Mouse (Mus musculus) ovary, postnatal 14 days (tissue): ENCODE measurements around the gene Cab39l.

ENCODE experiments used
- DNase-seq: peaks from one replicate; pipeline ENCODE4 v3.0.0; 2022; ENCODE audit warnings: low spot score

Cab39l gene

DNA sequence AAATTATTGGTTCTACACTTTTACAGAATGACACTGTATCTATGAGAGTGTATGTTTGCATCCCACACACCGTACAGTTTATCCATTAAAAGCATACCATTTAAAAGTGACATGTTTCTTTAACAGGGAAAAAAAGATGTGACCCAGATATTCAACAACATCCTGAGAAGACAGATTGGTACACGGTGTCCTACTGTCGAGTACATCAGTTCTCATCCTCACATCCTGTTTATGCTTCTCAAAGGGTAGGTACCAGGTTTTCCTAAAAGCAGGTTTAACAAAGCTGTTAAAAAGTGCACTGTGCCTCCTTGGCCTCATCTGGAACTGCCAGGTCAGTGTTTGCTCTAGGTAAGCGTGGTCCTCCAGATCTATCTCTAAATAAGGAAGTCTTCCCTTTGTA, 65.4 kb downstream of the Cab39l start:
- no peak for DNase-seq

DNA sequence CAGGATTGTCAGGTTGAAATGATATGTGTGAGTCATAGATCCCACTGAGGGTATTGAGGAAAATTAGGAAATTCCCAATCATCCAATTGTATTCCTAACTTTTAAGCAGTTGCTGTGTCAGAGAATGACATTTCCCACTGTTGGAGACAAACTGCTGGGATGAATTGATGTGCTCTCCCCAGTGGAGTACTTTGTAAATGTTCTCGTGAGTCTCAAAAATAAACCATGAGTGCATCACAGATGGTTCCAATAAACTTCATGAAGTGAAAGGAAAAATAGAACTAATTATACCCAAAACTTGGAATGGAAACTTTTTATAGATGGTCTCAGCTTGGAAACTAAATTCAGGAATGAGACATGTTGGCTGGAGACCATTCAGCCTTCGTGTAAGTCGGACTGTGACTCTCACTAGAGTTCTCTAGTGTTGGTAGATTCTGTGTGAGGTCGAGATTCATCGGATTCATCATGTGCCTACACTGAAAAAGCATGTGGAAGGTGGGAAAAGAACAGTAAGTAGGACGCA, 73.2 kb downstream of the Cab39l start:
- DNase-seq: no peak

DNA sequence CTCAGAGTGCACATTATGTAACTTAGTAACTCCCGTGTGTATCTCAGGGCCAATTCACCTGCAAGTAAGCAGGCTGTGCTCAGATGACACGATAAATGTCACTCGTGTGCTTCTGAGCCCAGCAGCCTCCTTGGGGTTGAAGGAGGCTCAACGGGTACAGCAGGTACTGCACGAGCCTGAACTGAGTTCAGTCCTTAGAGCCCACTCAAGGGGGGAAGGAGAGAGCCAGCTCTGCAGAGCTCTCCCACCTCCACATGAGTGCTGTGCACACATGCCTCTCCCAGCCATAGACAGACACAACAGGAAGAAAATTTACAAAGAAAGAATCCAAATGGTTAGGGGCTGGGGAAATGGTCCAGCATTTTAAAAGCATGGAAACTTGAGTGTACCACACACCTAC, 85.1 kb downstream of the Cab39l start:
- no peak for DNase-seq

DNA sequence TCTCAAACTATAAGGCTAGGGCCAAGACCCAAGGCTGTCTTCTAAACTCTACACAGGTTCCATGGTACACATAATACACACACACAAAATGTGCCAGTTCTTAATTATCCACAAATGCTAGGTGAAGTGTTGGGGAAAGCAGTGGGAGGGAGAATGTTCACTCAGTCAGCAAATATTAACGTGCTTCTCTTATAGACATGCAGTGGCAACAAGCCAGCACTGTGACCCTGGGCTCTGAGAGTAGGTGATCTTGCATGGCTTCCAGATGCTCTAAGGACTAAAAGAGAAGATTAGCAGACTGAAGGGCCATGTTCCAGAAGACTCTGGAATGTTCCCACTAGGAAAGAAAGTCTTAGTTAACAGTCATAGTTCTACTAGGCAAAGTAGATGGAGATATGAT, 90.0 kb downstream of the Cab39l start:
- DNase-seq: no peak

DNA sequence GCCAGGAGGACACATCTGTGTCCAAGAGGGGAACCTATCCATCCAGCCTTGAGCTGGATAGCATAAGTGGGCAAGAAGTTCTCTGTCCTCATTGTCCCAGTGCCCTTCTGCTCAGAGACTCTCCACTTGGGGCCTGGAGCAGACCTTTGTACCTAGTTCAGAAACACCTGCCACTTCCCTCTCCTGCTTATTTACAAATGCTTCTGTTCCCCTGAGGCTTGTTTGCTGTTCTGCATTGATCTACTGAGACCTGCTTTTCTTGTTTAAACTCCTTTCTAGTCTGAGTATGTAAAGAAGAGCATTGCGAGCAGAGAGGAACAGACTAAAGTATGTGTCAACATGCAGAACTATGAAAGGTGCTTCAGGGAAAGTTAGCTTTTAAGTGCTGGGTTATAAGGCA, 92.2 kb downstream of the Cab39l start:
- DNase-seq: no peak

DNA sequence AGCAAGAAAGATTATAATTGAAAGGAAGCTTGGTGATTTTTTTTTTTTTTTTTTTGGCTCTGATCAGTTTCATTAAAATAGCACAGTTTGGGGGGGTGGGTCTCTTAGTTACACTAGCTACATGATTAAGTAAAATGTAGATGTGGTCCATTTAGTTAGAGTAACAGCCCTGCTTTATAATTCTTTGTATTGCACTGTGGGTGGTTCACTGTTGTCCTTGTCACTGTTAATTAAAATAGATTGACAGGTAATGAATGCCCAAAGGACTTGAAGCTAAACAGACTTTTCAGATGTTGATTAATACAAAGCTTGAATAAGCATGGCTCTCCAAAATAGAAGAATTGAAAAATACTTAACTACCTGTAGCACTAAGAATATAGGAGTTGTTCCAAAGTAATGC, 93.1 kb downstream of the Cab39l start:
- no peak for DNase-seq

DNA sequence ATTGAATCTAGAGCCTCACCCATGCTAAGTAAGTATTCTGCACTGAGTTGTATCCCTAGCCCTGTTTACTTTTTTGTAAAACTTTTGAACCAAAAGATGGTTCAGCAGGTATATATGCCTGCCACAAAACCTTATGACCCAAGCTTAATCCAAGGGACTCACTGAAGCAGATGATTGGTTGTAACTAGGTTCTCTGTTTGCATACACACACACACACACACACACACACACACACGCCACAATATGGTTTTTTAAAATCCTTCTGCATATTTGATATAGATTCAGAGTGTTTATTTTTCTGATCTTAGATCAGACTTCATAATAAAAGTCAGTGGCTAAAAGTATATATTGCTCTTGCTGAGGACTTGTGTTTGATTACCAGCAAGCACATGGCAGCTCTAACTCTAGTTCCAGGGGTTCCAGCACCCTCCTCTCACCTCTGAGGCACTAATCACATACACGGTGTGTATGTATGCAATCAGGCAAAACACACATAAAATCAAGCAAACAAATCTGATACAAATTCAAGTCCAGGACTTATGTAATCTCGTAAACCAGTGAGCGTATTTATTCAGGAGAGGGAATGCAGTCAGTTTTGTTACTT, 97.2 kb downstream of the Cab39l start:
- DNase-seq: no peak

DNA sequence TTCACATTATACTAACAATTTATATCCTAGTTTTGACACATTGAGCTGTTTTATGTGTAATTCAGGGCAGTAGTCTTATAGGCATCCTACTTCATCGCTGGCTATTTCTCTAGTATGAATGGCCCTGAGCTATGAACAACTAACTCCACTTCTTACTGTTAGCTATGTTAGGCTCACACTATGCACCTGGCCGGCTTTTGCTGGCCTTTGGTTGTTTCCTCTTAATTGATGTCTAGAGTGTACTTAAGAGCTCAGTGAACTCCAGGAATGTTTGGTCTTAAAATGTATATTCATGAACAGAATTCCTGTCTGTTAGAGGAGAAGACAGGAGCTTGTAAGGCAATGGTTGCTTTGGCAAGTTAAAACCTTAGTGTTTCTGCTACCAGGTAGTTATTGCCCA, 99.5 kb downstream of the Cab39l start:
- no peak for DNase-seq

DNA sequence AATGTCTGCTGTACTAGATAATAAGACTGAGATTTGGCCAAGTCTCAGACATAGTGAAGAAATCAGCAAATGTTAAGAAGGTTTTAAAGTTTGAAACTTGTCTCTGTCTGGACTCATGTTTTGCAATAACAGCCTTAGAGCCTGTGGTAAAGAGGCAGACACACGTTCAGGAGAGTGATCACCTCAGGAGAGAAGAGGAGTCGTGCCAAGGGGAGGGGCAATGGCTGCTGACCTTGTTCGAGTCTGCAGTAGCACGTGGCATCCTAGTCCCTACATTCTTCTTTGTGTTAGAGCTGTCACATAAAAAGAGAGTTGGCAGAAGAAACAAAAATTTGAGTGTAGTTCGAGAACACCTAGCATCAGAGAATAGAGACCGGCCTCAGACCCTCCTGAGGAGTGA, 100.0 kb downstream of the Cab39l start:
- no peak for DNase-seq

DNA sequence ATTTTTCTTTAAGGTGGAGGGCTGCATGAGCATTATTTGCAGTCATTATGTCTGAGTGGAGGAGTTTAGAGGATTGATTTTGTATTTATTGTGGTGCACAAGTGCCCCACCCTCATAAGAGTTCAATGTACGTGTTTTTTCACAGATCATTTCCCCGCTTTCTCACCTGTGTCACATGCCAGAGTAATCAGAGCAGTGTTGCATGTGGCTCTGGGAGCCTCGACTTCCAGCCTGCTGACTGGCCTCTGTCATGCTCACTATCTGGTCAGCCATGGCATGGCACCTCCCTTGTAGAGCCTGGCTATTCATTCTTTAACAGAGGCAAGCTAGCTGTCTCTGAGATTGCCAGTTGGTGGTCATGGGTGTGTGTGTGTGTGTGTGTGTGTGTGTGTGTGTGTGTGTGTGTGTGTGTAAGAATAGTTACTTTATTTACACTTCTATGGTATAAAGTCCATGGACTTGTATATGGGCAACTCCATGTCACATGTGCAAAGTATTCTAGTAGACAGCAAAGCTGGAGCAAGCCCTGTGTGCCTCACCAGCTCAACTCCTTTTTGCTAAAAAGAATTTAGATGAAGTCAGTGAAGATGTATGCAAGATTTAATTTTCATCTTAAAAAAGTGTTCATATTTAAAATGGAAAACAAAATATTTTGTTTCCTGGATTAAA, 102.5 kb downstream of the Cab39l start:
- no peak for DNase-seq

DNA sequence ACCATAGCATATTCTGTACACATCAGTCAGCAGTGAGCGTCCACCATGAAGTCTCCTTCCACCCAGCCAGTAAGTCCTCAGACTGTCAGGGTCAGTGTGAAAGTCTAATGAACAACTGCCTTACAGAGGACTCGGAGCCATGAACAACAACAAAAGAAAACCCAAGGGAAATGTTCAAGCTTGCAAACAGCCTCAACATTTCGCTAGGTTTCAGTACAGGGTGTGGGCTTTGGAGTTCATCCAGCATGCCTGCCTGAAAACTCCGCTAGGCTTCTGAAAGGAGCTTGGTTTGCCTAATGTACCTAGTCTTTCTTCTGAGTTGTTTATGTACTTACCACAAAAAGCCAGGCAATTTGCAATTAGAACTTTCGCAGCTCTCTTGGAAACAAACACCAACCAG, 103.2 kb downstream of the Cab39l start:
- DNase-seq: no peak

DNA sequence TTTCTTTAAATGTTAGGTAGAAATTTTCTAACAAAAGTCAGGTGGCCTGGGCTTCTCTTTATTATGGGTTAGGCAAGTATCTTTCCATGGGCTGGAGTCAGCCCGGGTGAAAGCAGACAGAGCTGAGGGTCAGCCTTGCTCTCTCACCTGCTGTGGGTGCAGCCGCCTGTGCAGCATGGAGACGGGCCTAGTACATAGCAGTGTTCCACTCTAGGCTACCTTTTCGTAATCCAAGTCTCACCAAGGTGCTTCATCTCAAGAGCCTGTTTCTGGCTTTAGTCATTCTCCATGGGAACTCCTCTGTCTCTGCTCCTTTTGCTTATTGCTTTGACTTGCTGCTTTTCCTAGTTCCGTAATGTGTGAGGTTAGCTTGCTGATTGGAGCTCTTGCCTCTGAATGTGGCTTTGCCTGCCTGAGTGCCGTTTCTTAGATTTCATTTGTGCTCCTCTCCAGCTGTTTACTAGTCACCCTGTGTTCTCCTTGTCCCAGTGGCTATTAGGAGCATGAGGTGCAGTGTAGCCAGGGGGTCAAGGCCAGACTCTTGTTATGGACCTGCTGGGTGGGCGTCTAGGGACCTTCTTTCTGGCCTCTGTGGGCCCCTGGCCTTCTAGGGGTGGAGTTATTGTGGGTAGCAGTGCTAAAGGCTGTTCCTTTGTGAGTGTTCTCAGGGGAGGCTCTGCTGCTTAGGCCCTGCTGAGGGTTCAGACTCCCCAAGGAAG, 105.5 kb downstream of the Cab39l start:
- DNase-seq: no peak

DNA sequence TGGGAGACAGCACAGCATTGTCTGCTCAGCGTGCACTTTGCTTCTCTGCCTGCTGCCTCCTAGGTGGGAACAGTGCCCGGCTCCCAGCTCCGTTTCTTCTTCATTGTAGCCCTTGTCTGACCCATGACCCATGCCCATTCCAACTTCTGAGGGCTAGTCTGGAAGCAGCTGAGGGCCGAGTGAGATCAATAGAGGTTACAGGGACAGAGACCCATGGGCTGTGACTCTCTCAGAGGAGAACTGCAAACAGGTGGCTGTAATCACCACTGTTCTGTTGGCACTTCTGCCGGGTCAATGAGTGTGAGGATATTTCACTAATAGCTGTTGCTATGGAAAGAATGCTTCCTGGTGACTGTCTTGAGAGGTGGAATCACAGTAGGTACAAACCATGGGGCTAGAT, 106.8 kb downstream of the Cab39l start:
- no peak for DNase-seq

DNA sequence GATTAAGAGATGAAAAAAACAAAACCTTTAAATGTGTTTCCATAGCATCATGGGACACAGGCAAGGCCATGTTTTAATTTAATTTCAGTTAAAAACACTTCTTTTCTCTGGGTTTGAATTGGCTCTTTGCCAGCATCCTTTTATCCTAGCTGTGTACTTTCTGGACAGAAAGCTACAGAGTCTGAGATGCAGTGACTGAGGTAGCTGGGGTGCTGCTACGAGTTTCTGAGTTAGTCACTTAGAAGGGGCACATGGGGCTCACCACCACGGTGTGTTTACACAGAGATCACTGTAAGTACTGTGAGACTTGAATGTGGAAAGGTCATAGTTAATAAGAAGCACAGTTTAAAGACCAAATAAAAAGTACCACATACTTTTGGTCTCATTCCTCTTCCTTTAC, 107.8 kb downstream of the Cab39l start:
- DNase-seq: no peak

DNA sequence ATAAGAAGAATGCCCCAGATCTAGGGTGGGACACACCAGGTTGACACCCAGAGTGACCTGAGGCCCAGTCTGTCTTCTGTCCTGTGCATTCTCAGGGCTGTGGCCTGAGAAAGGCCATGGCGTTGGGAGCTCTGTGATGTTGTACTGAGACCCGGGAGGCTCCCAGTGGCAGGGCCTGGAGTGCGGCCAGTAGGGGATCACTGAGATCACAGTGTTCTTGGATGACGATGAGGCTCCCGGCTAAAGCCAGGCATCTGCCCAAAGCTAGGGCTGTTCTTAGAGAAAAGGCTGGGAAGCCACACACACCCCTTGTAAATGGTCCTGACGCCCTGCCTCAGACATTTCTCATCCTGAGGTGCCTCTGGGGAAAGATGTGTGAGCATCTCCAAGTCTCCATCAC, 108.3 kb downstream of the Cab39l start:
- DNase-seq: no peak

DNA sequence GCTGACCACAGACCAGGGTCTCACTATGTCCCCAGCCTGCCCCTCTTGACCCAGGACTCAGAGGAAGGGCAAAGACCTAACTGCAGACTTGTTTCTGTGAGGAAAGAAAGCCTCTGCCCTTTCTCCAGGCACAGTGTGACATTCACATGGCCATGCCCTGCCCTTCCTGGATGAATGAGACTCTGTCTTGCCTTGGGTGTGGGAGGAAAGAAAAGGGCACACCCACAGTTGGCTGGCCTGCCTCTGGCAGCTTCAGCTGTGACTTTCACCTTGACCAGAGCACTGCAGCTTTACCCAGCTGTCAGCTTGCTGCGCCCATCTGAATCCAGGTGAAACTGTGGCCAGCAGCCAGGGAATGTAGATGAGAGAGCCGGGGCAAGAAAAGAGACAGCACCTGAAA, 110.1 kb downstream of the Cab39l start:
- DNase-seq: no peak

DNA sequence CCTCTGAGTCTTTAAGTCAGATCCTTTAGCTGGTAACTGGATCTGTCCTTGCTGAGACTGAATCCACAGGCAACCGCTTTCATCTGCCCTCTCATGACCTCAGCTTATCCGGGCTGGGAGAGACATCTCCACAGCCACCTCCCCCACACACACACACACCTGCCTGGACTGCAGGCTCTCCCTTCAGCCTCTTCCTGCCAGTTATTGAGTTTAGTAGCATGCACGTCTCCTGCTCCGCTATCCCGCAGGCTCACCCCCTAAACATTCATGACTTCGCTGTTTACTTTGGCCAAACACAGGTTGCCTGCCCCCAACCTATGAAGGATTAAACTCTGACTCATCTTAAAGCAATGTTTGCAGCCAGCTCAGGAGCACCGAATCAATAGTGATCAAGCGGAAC, 111.2 kb downstream of the Cab39l start:
- no peak for DNase-seq

DNA sequence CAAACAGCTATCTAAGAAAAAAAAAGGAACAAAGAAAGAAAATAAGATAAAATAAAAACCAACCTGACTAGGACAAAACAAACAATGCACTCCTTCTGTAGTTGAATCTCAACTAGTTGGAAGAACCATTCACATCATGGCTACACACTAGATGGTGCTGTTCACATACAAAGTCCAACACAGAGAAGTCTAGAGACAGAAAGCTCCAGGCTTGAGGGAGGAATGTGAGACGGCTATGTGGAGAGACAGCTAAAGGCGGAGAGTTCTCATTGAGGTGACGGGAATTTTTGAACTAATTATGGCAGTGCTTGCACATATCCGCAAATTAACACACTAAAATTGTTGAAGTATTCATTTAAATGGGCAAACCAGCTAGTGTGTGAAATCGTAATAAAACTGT, 113.3 kb downstream of the Cab39l start:
- no peak for DNase-seq

DNA sequence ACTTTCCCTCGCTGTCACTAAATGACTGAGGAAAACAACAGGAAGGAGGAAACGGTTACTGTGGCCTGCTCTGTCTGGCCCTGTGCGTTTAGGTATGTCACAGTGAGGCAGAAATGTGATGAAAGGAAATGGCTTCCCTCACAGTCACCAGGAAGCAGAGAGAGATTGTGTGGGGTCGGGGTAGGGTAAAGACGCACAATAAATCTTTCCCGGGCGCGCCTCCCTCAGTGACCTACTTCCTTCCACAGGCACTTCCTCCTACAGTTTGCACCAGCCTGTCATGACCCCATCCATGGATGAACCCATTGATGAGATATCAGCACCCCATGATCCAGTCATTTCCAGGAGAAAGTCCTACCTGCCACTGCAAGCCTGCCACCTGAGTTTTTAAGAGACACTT, 114.2 kb downstream of the Cab39l start:
- DNase-seq: no peak

DNA sequence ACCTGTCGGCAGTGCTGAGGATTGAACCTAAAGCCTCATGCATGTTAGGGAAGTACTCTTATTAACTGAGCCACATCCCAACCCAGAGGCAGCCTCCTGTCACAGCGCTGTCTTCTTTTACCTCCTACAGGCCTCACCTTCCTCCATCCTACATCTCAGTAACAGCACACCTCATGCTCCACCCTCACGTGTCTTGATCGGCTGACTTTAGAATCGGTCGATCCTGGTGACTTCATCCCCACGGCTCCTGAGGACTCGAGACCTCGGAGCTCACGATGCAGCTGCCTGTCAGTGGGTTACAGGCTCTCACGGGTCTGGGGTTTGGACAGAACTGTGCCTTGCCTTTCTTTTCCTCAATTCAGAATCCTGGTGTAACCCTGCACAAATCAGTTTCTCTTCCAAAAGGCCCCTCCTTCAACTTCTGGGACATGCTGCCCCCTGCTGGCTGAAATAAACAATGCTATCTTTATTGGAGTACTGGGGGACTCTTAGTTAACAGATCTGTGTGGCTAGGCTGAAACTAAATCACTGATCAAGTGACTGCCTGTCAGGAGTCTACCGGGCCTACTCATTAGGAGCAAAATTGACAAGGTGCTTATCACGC, 115.3 kb downstream of the Cab39l start:
- DNase-seq: peak; percentile 84

DNA sequence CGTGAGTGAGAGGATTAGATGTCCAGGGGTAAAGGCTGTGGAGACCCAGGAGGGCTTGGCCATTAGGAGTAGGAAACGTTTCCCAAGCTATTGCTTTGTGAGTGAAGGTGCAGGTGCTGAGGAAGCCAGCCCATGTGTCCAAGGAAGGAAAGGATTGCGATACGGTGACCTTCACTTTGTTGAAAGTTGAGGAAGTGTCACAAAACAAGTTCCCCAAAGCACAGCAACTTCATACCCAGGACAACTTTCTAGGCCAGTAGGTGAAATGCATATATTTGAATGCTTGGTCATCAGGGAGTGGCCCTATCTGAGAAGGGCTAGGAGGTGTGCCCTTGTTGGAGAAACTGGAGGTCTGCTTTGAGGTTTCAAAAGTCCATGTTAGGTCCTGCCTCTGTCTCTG, 116.3 kb downstream of the Cab39l start:
- DNase-seq: no peak

DNA sequence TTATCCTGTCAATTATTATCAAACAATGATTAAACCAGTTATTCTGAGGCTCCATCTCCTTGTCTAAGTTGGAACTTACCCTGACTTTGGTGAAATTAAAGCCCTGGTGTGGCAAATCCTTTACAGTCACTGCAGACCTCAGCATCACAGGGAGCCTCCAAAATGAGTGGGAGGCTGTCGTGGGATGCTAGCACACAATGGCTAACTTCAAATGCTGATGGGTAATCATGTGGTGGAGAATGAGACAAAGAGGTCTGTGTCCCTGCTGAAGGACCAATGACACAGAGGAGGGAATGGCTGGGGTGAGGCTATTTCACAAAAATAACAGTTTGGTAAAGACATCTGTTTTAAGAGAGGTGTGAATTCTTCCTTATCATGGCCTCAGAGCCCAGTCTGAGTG, 117.1 kb downstream of the Cab39l start:
- DNase-seq: no peak

DNA sequence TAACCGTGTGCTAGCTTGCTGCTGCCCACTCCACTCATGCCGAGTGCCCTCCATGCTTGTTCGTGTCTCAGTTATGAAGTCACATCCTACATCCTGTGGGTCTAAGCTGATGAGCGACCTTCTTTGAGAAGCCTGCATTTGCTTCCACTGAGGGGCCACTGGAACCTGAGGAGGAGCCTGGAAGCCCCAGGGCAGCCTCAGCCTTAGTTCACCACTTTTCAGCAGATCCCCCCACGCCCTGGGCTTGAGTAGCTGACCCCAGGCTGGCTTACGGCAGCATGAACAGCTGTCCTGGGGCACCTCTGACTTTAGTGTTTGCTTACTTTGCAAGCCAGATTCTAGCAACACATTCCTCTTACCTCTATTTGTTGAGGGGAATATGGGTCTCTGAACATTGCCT, 126.0 kb downstream of the Cab39l start:
- DNase-seq: no peak
